Mouse (Mus musculus) cerebellum, adult 2 months (tissue): ENCODE measurements around the gene Krtap5-4.
"Not testable (repeated sequence)": the region's sequence is repeated elsewhere in the genome, so short reads cannot be mapped to it uniquely, and the experiment has no call there.

Source experiments
- CTCF ChIP-seq: fragments of 200-500 bp; IDR thresholded peaks from 2 replicates; pipeline ENCODE4 v1.5.1; 2011; ENCODE audit warnings: low read depth, mild to moderate bottlenecking, control low read depth, low read length, moderate library complexity, borderline replicate concordance; ENCODE audit not compliant: insufficient read depth
- POLR2A ChIP-seq: fragments of 200-500 bp; IDR thresholded peaks from 2 replicates; pipeline ENCODE4 v1.6.1; 2011; ENCODE audit warnings: low read length, control low read depth, borderline replicate concordance; ENCODE audit not compliant: insufficient read depth

- not testable (repeated sequence) for TF ChIP-seq POLR2A, CTCF
These were observed 7.2 kb upstream of the Krtap5-4 start for GRCm38 (mm10) chr7:142296108-142296507.
